Mouse (Mus musculus) CH12.LX (cell line): ENCODE results near the gene Rab19.

Experiments
- CHD1 ChIP-seq: IDR thresholded peaks from 2 replicates; pipeline ENCODE4 v1.6.1; 2012; ENCODE audit warnings: low read depth, low read length, improper control_type of control experiment, inconsistent platforms
- CHD2 ChIP-seq: IDR thresholded peaks from 2 replicates; pipeline ENCODE4 v1.6.1; 2011; ENCODE audit warnings: low read length, improper control_type of control experiment
- CTCF ChIP-seq, 2 experiments: IDR thresholded peaks in 1 of 2; conservative IDR thresholded peaks in 1 of 2; 2 replicates each; pipeline ENCODE4 v1.5.1; 2011 to 2012; ENCODE audit warnings: low read depth in 2 of 2, low read length in 2 of 2, improper control_type of control experiment in 1 of 2, inconsistent platforms in 1 of 2, mild to moderate bottlenecking in 1 of 2, moderate library complexity in 1 of 2
- EP300 ChIP-seq: IDR thresholded peaks from 2 replicates; pipeline ENCODE4 v1.6.1; 2011; ENCODE audit warnings: low read length, improper control_type of control experiment
- MAFK ChIP-seq: IDR thresholded peaks from 2 replicates; pipeline ENCODE4 v1.6.1; 2011; ENCODE audit warnings: low read length, improper control_type of control experiment; ENCODE audit not compliant: insufficient replicate concordance
- MYC ChIP-seq: IDR thresholded peaks from 2 replicates; pipeline ENCODE4 v1.6.1; 2011; ENCODE audit warnings: low read depth, mild to moderate bottlenecking, improper control_type of control experiment, low read length
- POLR2A ChIP-seq: IDR thresholded peaks from 2 replicates; pipeline ENCODE4 v1.6.1; 2011; ENCODE audit warnings: low read depth, mild to moderate bottlenecking, improper control_type of control experiment, low read length
- POLR2AphosphoS2 ChIP-seq: IDR thresholded peaks from 2 replicates; pipeline ENCODE4 v1.6.1; 2011; ENCODE audit warnings: low read depth, low read length, improper control_type of control experiment
- RAD21 ChIP-seq: IDR thresholded peaks from 2 replicates; pipeline ENCODE4 v1.6.1; 2011; ENCODE audit warnings: low read depth, mild to moderate bottlenecking, low read length, improper control_type of control experiment, moderate library complexity
- TCF12 ChIP-seq: IDR thresholded peaks from 2 replicates; pipeline ENCODE4 v1.6.1; 2014; ENCODE audit warnings: low read depth, mild to moderate bottlenecking, inconsistent platforms, low read length, improper control_type of control experiment
- USF2 ChIP-seq: conservative IDR thresholded peaks from 2 replicates; pipeline ENCODE4 v1.6.1; 2011; ENCODE audit warnings: low read depth, low read length, improper control_type of control experiment
- ZC3H11A ChIP-seq: IDR thresholded peaks from 2 replicates; pipeline ENCODE4 v1.6.1; 2012; ENCODE audit warnings: low read depth, mild to moderate bottlenecking, inconsistent platforms, low read length, improper control_type of control experiment
- ZMIZ1 ChIP-seq: IDR thresholded peaks from 2 replicates; pipeline ENCODE4 v1.6.1; 2012; ENCODE audit warnings: low read depth, mild to moderate bottlenecking, inconsistent platforms, low read length, improper control_type of control experiment
- ZNF384 ChIP-seq: IDR thresholded peaks from 2 replicates; pipeline ENCODE4 v1.6.1; 2012; ENCODE audit warnings: low read depth, low read length, improper control_type of control experiment, inconsistent platforms

DNA sequence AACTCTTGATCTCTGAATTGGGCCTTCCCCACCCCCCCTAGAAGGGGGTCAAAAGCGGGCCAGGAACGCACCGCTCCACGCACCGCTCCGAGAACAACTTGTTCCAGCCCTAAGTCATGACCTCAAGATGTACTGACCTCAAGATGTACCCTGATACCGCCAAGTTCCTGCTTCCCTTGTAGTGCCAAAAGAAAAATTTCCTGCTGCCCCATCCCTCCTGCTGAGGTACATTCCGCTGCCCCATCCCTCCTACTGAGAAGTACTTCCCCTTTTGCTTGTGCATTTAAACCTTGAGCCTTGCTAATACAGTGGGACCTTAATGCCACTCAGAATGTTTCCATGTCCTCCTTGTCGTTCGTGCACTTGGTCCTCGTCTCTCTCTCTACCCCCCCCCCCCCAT is 49.7 kb downstream of the Rab19 start:
- TF ChIP-seq CHD2 (no peak), POLR2A (no peak), RAD21 (no peak), MYC (no peak), CTCF (conservative IDR thresholded peaks at IDR 0.05 in 1 of 2, IDR thresholded peaks at IDR 0.05 in 1 of 2; ENCODE audit: low read depth in 2 of 2, low read length in 2 of 2) (no peak), EP300 (no peak), POLR2AphosphoS2 (no peak), ZC3H11A (no peak), ZNF384 (no peak), TCF12 (no peak), ZMIZ1 (no peak), CHD1 (no peak), USF2 (no peak), MAFK (no peak)
